Mouse (Mus musculus) megakaryocyte, embryonic 14.5 days (primary cell): ENCODE data around the gene Nkx2-9.

ENCODE experiments used
- FLI1 ChIP-seq: IDR thresholded peaks from 2 replicates; pipeline ENCODE4 v1.6.1; 2012; ENCODE audit warnings: low read length, inconsistent platforms, mixed read lengths
- GATA1 ChIP-seq: IDR thresholded peaks from 3 replicates; pipeline ENCODE4 v1.6.1; 2012; ENCODE audit warnings: mixed read lengths, low read length, inconsistent platforms, borderline replicate concordance

GRCm38 (mm10) chr12:56636534-56637180 lies 23.6 kb upstream of the Nkx2-9 start:
- TF ChIP-seq FLI1: no peak
- no peak for TF ChIP-seq GATA1
